Mouse (Mus musculus) kidney, adult 2 months (tissue): ENCODE results near the gene Nrp1.

Experiments used
- CTCF ChIP-seq: fragments of 200-500 bp; conservative IDR thresholded peaks from 2 replicates; pipeline ENCODE4 v1.5.1; 2011; ENCODE audit warnings: low read depth, mild to moderate bottlenecking, control low read depth, low read length, moderate library complexity, mixed read lengths; ENCODE audit not compliant: insufficient read depth, insufficient read length
- POLR2A ChIP-seq: fragments of 200-500 bp; IDR thresholded peaks from one replicate; pipeline ENCODE4 v1.6.1; 2011; ENCODE audit warnings: low read depth, low read length, control low read depth

DNA sequence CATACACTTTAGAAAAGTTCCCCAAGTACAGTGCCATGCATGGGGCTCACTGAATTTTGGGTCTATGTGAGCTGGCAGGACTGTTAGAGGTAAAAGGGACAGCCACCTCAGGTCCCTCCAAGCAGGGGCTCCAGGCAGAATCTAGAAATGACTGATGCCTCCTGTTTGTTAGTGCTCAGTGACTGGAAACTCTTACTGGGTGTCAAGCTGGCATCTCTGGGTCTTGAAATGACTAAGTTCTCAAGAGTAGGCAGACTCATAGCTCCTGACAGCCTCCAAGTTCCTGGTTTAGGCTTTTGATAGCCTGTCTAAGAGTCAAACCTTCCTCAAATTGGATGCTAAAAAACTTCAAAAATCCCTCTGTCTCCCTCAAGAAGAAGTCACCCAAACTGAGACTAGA is 177.3 kb downstream of the Nrp1 start:
- TF ChIP-seq POLR2A, result no peak
- TF ChIP-seq CTCF, result no peak
